Mouse (Mus musculus): ENCODE measurements around the gene Dazl. TPM values are rescaled to one million over a fixed set of nuclear protein-coding genes. Genes with fewer than 3 reads are reported as not detected.
A peak's percentile ranks its signal among the peaks of the same experiment; 100 is the strongest.

Dazl gene
- not detected in 2 replicates for polyA plus RNA-seq (2012; rRNA removed)

DNA sequence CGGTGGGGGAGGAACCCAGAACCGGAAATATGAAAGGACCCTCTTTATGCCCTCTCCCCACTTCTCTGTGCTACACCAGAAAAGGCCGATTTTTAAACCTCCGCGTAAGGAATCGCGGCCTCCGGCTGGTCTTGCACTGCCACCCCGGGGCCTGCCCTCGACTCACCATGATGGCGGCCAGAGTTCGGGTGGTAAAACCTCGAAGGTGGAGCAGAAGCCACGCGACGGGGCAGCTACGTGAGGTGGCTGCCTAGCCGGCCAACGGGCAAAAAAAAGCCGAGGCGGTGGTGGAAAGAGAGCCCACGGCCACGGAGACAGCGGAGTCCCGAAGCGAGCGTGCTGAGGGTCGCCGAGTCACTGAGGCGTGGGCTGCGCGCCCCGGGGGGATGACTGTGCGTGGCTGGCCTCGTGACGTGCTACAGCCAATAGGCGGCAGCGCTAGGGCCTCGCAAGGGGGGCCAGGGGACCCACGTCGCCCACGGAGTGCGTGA is at the start of gene Dazl:
Dazl (minus strand) TSS at position 396 of the 491 bp plus-strand sequence.
- WGBS, result 95% methylated on average over 43 of the region's 43 CpGs
- Histone ChIP-seq H3K4me1 (ENCODE audit: control insufficient read depth, insufficient read depth, insufficient read length, low read length) (peaks cover 3% of the 10 kb centered on the region), H3K27me3 (ENCODE audit: control insufficient read depth, insufficient read depth, low read length) (no peaks in the 10 kb centered on the region), H3K36me3 (ENCODE audit: control insufficient read depth, insufficient read depth, low read length) (no peaks in the 10 kb centered on the region), H3K27ac (ENCODE audit: insufficient read depth, low read depth, low read length) (0 out of 2 replicates have a peak within 1 kb of the TSS, but pooled peaks have one; percentile 10), H3K4me3 (ENCODE audit: low read depth, low read length) (peak within 1 kb of the TSS; percentile 67)
- TF ChIP-seq CTCF (IDR thresholded peaks at IDR 0.05; ENCODE audit: extremely low read depth, insufficient read length, insufficient replicate concordance, low read depth, low read length) (no peak), POLR2A (IDR thresholded peaks at IDR 0.05; ENCODE audit: low read depth, low read length) (no peak)

DNA sequence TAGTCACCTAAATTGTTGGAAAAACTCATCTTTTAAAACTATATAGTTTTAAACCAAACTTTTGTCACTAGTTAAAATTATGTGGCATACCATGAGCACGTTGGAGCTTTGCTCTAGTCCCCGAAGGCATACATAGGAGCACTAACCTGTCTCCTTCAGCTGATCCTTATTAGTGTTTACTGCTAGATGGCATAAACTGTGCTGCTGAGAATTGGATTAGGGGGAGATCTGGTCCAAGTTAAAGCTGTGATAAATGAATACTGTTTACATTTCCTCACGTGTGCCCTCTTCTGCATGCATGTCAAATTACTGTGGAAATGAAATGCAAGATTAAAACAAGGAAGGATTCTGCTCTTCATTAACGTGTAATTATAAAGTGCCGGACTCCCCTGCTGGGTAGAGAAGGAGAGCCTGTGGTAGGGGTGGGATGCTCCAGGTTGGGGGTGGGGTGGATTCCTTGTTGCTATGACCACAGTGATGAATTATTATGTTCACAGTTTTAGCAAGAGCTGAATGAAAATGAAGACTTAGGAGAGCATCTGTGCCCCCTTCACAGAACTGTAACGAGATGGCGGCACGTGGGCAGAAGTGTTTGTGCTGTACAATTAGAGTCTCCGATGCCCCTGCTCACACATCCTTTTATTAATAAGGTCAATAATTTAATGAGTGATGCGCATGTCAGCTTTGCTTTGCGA is 48.6 kb upstream of the Dazl start:
- Histone ChIP-seq H3K27ac (ENCODE audit: insufficient read depth, low read depth, low read length) (no peak overlapping the region), H3K36me3 (ENCODE audit: control insufficient read depth, insufficient read depth, low read length) (no peaks in the 10 kb centered on the region), H3K4me3 (ENCODE audit: low read depth, low read length) (no peak overlapping the region), H3K4me1 (ENCODE audit: control insufficient read depth, insufficient read depth, insufficient read length, low read length) (peaks cover 5% of the 10 kb centered on the region; the same call in 1 of the 2 replicates), H3K27me3 (ENCODE audit: control insufficient read depth, insufficient read depth, low read length) (no peaks in the 10 kb centered on the region)
- TF ChIP-seq CTCF (IDR thresholded peaks at IDR 0.05; ENCODE audit: extremely low read depth, insufficient read length, insufficient replicate concordance, low read depth, low read length) (no peak), POLR2A (IDR thresholded peaks at IDR 0.05; ENCODE audit: low read depth, low read length) (no peak)
- 89% methylated on average over 11 of the region's 11 CpGs for WGBS

DNA sequence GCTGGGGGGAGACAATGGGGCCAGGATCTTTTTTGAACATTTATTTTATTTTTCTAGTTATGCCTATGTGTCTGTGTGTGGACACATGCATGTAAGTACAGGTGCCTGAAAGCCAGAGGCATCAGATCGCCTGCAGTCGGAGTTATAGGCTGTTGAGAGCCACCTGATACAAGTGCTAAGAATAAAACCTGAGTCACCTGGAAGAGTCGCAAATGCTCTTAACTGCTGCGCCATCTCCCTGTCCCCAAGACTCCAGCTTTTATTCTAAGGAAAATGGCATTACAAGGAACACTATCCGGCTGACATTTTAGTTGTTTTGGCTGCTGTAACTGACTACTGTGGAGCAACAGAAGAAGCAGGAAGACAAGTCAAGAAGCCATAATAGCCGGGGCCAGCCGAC is 45.5 kb upstream of the Dazl start:
- H3K36me3 ChIP-seq (ENCODE audit: control insufficient read depth, insufficient read depth, low read length), result no peaks in the 10 kb centered on the region
- WGBS, result 96% methylated on average over 7 of the region's 7 CpGs
- H3K4me3 ChIP-seq (ENCODE audit: low read depth, low read length), result no peak overlapping the region
- no peak overlapping the region for H3K27ac ChIP-seq (ENCODE audit: insufficient read depth, low read depth, low read length)
- no peaks in the 10 kb centered on the region for H3K27me3 ChIP-seq (ENCODE audit: control insufficient read depth, insufficient read depth, low read length)
- no peak for TF ChIP-seq CTCF (IDR thresholded peaks at IDR 0.05; ENCODE audit: extremely low read depth, insufficient read length, insufficient replicate concordance, low read depth, low read length)
- TF ChIP-seq POLR2A (IDR thresholded peaks at IDR 0.05; ENCODE audit: low read depth, low read length), result no peak
- H3K4me1 ChIP-seq (ENCODE audit: control insufficient read depth, insufficient read depth, insufficient read length, low read length), result peaks cover 8% of the 10 kb centered on the region; the same call in 1 of the 2 replicates

DNA sequence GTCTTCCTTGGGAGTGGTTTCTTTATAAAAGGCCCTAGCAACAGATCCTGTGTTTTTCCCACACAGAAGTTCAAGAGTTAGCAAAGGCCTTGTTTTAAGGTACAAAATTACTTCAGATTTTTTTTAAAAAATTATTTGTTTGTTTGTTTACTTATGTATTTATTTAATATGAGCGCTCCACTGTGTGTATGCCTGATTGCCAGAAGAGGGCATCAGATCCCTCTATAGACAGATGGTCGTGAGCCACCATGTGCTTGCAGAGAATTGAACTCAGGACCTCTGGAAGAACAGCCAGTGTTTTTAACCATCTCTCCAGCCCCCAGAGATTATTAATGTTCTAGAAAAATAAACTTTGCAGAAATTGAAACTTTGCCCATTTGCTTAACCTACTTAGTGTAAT is 42.3 kb upstream of the Dazl start:
- 64% methylated on average over 2 of the region's 2 CpGs for WGBS

DNA sequence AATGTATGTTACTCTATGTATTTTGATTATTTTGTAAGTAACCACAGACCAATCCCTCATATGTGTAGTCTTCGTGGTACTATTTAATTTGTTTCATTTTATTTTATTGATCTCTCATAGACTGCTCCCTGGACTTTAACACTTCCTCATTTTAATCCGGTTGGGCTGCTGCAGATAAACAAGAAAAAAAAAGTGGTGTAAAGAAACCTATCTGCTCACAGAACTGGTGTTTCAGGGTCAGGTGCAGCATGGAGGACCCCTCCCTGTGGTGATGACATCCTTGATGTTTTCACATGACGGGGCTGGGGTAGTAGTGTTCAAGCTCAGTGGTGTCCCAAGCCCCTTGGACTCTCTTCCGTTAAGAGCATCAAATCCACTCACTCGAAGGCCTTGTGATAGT is 41.3 kb upstream of the Dazl start:
- Histone ChIP-seq H3K27ac (ENCODE audit: insufficient read depth, low read depth, low read length) (no peak overlapping the region), H3K4me3 (ENCODE audit: low read depth, low read length) (no peak overlapping the region), H3K27me3 (ENCODE audit: control insufficient read depth, insufficient read depth, low read length) (no peaks in the 10 kb centered on the region), H3K4me1 (ENCODE audit: control insufficient read depth, insufficient read depth, insufficient read length, low read length) (peaks cover 21% of the 10 kb centered on the region; the same call in 1 of the 2 replicates), H3K36me3 (ENCODE audit: control insufficient read depth, insufficient read depth, low read length) (no peaks in the 10 kb centered on the region)
- TF ChIP-seq POLR2A (IDR thresholded peaks at IDR 0.05; ENCODE audit: low read depth, low read length) (no peak), CTCF (IDR thresholded peaks at IDR 0.05; ENCODE audit: extremely low read depth, insufficient read length, insufficient replicate concordance, low read depth, low read length) (no peak)
- 25% methylated on average over 5 of the region's 5 CpGs for WGBS

More for the DNA sequence above, 42.3 kb upstream of the Dazl start:
- peaks cover 21% of the 10 kb centered on the region; the same call in 1 of the 2 replicates for H3K4me1 ChIP-seq (ENCODE audit: control insufficient read depth, insufficient read depth, insufficient read length, low read length)
- no peaks in the 10 kb centered on the region for H3K36me3 ChIP-seq (ENCODE audit: control insufficient read depth, insufficient read depth, low read length)
- TF ChIP-seq CTCF (IDR thresholded peaks at IDR 0.05; ENCODE audit: extremely low read depth, insufficient read length, insufficient replicate concordance, low read depth, low read length) (no peak), POLR2A (IDR thresholded peaks at IDR 0.05; ENCODE audit: low read depth, low read length) (no peak)
- no peak overlapping the region for H3K27ac ChIP-seq (ENCODE audit: insufficient read depth, low read depth, low read length)
- H3K4me3 ChIP-seq (ENCODE audit: low read depth, low read length), result no peak overlapping the region
- H3K27me3 ChIP-seq (ENCODE audit: control insufficient read depth, insufficient read depth, low read length), result no peaks in the 10 kb centered on the region

DNA sequence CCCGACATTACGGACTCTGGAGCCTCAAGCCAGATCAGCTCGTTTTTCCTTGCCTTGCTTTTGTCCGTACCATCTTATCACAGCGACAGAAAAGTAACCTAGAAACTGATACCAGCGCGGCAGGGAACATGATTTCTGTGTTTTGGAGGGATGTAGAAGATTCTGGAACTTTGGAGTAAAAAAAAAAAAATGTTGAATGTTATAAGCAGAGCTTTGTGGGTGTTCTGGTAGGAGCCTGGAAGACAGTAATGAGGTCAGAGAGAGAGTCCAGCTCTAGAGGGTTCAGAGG is 38.5 kb upstream of the Dazl start:
- 23% methylated on average over 7 of the region's 7 CpGs for WGBS
- no peaks in the 10 kb centered on the region for H3K36me3 ChIP-seq (ENCODE audit: control insufficient read depth, insufficient read depth, low read length)
- H3K27me3 ChIP-seq (ENCODE audit: control insufficient read depth, insufficient read depth, low read length), result no peaks in the 10 kb centered on the region
- peak overlapping the region; percentile 15 for H3K4me3 ChIP-seq (ENCODE audit: low read depth, low read length)
- peaks cover 21% of the 10 kb centered on the region; the same call in 1 of the 2 replicates for H3K4me1 ChIP-seq (ENCODE audit: control insufficient read depth, insufficient read depth, insufficient read length, low read length)
- peak overlapping the region; percentile 39; the same call in 1 of the 2 replicates for H3K27ac ChIP-seq (ENCODE audit: insufficient read depth, low read depth, low read length)
- TF ChIP-seq POLR2A (IDR thresholded peaks at IDR 0.05; ENCODE audit: low read depth, low read length), result no peak
- TF ChIP-seq CTCF (IDR thresholded peaks at IDR 0.05; ENCODE audit: extremely low read depth, insufficient read length, insufficient replicate concordance, low read depth, low read length), result no peak

DNA sequence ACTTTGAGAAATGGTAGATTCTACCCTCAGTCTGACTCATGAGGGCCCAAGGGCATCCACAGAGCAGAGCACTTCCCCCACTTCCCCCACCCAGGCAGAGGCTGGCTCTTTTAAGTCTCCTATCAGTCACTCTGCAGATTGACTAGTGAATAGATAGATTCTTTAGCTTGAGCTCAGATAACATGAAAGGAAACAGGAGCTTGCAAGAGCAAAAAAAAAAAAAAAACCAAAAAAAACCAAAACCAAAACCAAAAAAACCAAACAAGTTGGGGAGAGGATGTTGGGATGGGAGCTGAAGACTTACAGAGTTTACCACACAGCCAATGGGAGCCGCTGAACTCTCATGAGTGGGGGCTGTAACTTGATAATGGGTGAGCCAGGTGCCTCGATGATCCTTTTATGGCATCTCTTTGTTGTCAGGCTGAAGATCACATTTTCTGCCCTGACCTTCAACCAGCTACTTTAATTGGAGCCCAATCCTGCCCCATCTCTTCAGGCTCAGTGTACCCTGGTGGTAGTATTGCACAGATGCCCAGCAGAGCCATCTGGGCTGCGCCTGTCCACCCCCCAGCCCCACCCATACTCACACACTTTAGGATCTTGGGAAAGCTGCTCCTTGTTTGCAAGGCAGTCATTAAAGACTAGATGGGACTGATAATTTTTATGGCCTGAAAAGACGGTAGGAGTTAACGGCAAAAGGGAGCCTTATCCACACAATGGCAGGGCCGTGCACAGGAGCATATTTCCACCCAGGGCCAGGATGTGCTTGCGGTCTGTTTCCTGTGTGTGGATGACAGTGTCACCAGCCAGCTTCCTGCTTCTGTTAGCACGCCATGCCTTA is 38.0 kb upstream of the Dazl start:
- WGBS, result 18% methylated on average over 8 of the region's 8 CpGs
- Histone ChIP-seq H3K27me3 (ENCODE audit: control insufficient read depth, insufficient read depth, low read length) (no peaks in the 10 kb centered on the region), H3K4me1 (ENCODE audit: control insufficient read depth, insufficient read depth, insufficient read length, low read length) (peaks cover 21% of the 10 kb centered on the region; the same call in 1 of the 2 replicates), H3K4me3 (ENCODE audit: low read depth, low read length) (peak overlapping the region; percentile 15), H3K27ac (ENCODE audit: insufficient read depth, low read depth, low read length) (peak overlapping the region; percentile 39), H3K36me3 (ENCODE audit: control insufficient read depth, insufficient read depth, low read length) (no peaks in the 10 kb centered on the region)
- TF ChIP-seq CTCF (IDR thresholded peaks at IDR 0.05; ENCODE audit: extremely low read depth, insufficient read length, insufficient replicate concordance, low read depth, low read length), result peak; percentile 24; the same call in 1 of the 2 replicates
- TF ChIP-seq POLR2A (IDR thresholded peaks at IDR 0.05; ENCODE audit: low read depth, low read length), result no peak

Data from small intestine, adult 2 months (tissue).